10 mouse cellular contexts compared by ENCODE assay signal in genomic region chr15:97000319-97001251, GRCm38 (mm10). TPM values are rescaled to one million over a fixed set of nuclear protein-coding genes. Genes with fewer than 3 reads are reported as not detected.
DNase-seq lines count a peak whose midpoint lies in the region; ATAC-seq and TF ChIP-seq lines count a peak whose summit lies in the region.
"Had no signal": no experiment of that assay in that cellular context is flagged by ENCODE, and none has a peak within 500 bp of the region (broad histone marks: within the 10 kb centered on the region; RNA-seq: fewer than 3 reads in every experiment).

No protein-coding gene starts in this region.

- peaks cover 28% of the 10 kb centered on the region for H3K36me3 ChIP-seq in liver, postnatal 0 days (replicated peaks; ENCODE audit: insufficient read depth, low read length)
- H3K36me3 ChIP-seq in heart, embryonic 14.5 days (ENCODE audit: control insufficient read depth, insufficient read depth, low read length), result peaks cover 34% of the 10 kb centered on the region
- peaks cover 29% of the 10 kb centered on the region for H3K36me3 ChIP-seq in limb, embryonic 12.5 days
- H3K36me3 ChIP-seq in stomach, embryonic 14.5 days (ENCODE audit: control insufficient read depth, insufficient read depth, low read length), result peaks cover 4% of the 10 kb centered on the region; the same call in 1 of the 2 replicates

- H3K27ac ChIP-seq in liver, postnatal 0 days (ENCODE audit: low read depth), result no peak overlapping the region
- peak overlapping the region; percentile 70 to 86 for H3K27ac ChIP-seq in heart, embryonic 14.5 days (replicated peaks in 1 of 2; ENCODE audit: control insufficient read depth in 1 of 2, insufficient read depth in 1 of 2, low read depth in 2 of 2, low read length in 2 of 2)
- peak overlapping the region; percentile 98 for H3K27ac ChIP-seq in limb, embryonic 12.5 days
- H3K27ac ChIP-seq in stomach, embryonic 14.5 days (ENCODE audit: low read length), result peak overlapping the region; percentile 80
- H3K27ac ChIP-seq: macrophage had no signal

- no peaks in the 10 kb centered on the region for H3K9me3 ChIP-seq in liver, postnatal 0 days (ENCODE audit: low read length)
- H3K9me3 ChIP-seq in heart, embryonic 14.5 days (ENCODE audit: control insufficient read depth, low read length), result no peaks in the 10 kb centered on the region
- no peaks in the 10 kb centered on the region for H3K9me3 ChIP-seq in limb, embryonic 12.5 days
- H3K9me3 ChIP-seq in stomach, embryonic 14.5 days (ENCODE audit: control insufficient read depth, low read depth, low read length), result no peaks in the 10 kb centered on the region

- DNase-seq in liver, result peak; percentile 16
- DNase-seq in liver, postnatal 0 days, result no peak
- DNase-seq in ovary, postnatal 10 days (ENCODE audit: low spot score), result no peak
- no peak for DNase-seq in adrenal gland, postnatal 36 days
- DNase-seq: cerebellum, adult 18-20 months had no signal

- no peak for TF ChIP-seq EP300 in liver, postnatal 0 days (IDR thresholded peaks at IDR 0.05; ENCODE audit: low read depth)

- no peak overlapping the region for H3K4me2 ChIP-seq in liver, postnatal 0 days (ENCODE audit: low read depth, low read length)
- peak overlapping the region; percentile 22 for H3K4me2 ChIP-seq in heart, embryonic 14.5 days (ENCODE audit: low read length)
- H3K4me2 ChIP-seq in limb, embryonic 12.5 days, result peak overlapping the region; percentile 40
- H3K4me2 ChIP-seq in stomach, embryonic 14.5 days (replicated peaks; ENCODE audit: low read depth, low read length), result no peak overlapping the region

- no peaks in the 10 kb centered on the region for H3K27me3 ChIP-seq in liver, postnatal 0 days (ENCODE audit: insufficient read depth, low read length)
- no peaks in the 10 kb centered on the region for H3K27me3 ChIP-seq in heart, embryonic 14.5 days (ENCODE audit: control insufficient read depth, insufficient read depth, low read length)
- H3K27me3 ChIP-seq in limb, embryonic 12.5 days, result no peaks in the 10 kb centered on the region
- H3K27me3 ChIP-seq in stomach, embryonic 14.5 days (ENCODE audit: control insufficient read depth, insufficient read depth, low read length), result no peaks in the 10 kb centered on the region

- H3K4me3 ChIP-seq in liver, postnatal 0 days (ENCODE audit: low read depth, low read length), result no peak overlapping the region
- no peak overlapping the region for H3K4me3 ChIP-seq in heart, embryonic 14.5 days (ENCODE audit: control insufficient read depth in 1 of 2, insufficient read depth in 1 of 2, low read depth in 1 of 2, low read length in 2 of 2)
- no peak overlapping the region for H3K4me3 ChIP-seq in limb, embryonic 12.5 days (replicated peaks)
- H3K4me3 ChIP-seq in stomach, embryonic 14.5 days (ENCODE audit: low read depth, low read length), result no peak overlapping the region

- WGBS in liver, postnatal 0 days (ENCODE audit: insufficient replicate concordance), result 47% methylated on average over 17 of the region's 17 CpGs
- 14% methylated on average over 17 of the region's 17 CpGs for WGBS in heart, embryonic 14.5 days
- WGBS in limb, embryonic 12.5 days, result 9% methylated on average over 17 of the region's 17 CpGs
- WGBS in stomach, embryonic 14.5 days, result 11% methylated on average over 17 of the region's 17 CpGs

- ATAC-seq in liver, postnatal 0 days, result no peak
- ATAC-seq in heart, embryonic 14.5 days (ENCODE audit: insufficient number of reproducible peaks, insufficient read depth, low FRiP score, low read depth), result no peak
- ATAC-seq in limb, embryonic 12.5 days (ENCODE audit: insufficient number of reproducible peaks, insufficient read depth, low FRiP score, low TSS enrichment, low read depth), result peak; percentile 84
- peak; percentile 42; the same call in 1 of the 2 replicates for ATAC-seq in stomach, embryonic 14.5 days (ENCODE audit: insufficient number of reproducible peaks, insufficient read depth, low FRiP score, low read depth)
- ATAC-seq in monocyte, adult 5-6 weeks (replicated peaks; ENCODE audit: insufficient number of reproducible peaks, low FRiP score, low TSS enrichment, poor library complexity, severe bottlenecking), result no peak

- H3K4me1 ChIP-seq in liver, postnatal 0 days (ENCODE audit: insufficient read depth), result peaks cover 16% of the 10 kb centered on the region
- H3K4me1 ChIP-seq in heart, embryonic 14.5 days (ENCODE audit: control insufficient read depth in 2 of 2, insufficient read depth in 2 of 2, low read length in 2 of 2), result peaks cover 32 to 43% of the 10 kb centered on the region in 2 experiments
- peaks cover 55% of the 10 kb centered on the region for H3K4me1 ChIP-seq in limb, embryonic 12.5 days (replicated peaks)
- peaks cover 26% of the 10 kb centered on the region; the same call in 1 of the 2 replicates for H3K4me1 ChIP-seq in stomach, embryonic 14.5 days (ENCODE audit: control insufficient read depth, insufficient read depth, low read length)

- TF ChIP-seq CTCF in liver, postnatal 0 days (IDR thresholded peaks at IDR 0.05; ENCODE audit: low read depth), result no peak

- no peak overlapping the region for H3K9ac ChIP-seq in liver, postnatal 0 days (replicated peaks)
- peak overlapping the region; percentile 3; the same call in 1 of the 2 replicates for H3K9ac ChIP-seq in heart, embryonic 14.5 days (ENCODE audit: low read length)
- H3K9ac ChIP-seq in limb, embryonic 12.5 days (replicated peaks), result no peak overlapping the region
- no peak overlapping the region for H3K9ac ChIP-seq in stomach, embryonic 14.5 days (replicated peaks; ENCODE audit: low read depth, low read length)

RNA-seq across cellular contexts. Expression of gene Slc38a4, which starts 55.2 kb away (rescaled TPM):
- polyA plus RNA-seq in liver, postnatal 0 days (2015; fragmentation: Nextera tagmentation; extraction: Ambion mirVana), result 295 and 302 TPM in 2 replicates
- polyA plus RNA-seq in heart, embryonic 14.5 days (2014; fragmentation: Nextera tagmentation; extraction: Ambion mirVana), result 121 and 127 TPM in 2 replicates
- polyA plus RNA-seq in limb, embryonic 12.5 days (2016; fragmentation: Nextera tagmentation; extraction: Ambion mirVana), result 57.7 and 66.8 TPM in 2 replicates
- polyA plus RNA-seq in stomach, embryonic 14.5 days (2014; fragmentation: Nextera tagmentation; extraction: Ambion mirVana), result 59.1 and 72.9 TPM in 2 replicates
- 1 to 10 TPM; 3.4 to 6.0 TPM for total RNA-seq in adrenal gland, postnatal 36 days (2021)
- total RNA-seq in monocyte, adult 5-6 weeks (2017), result not detected in 3 replicates
- polyA plus RNA-seq: macrophage had no signal

Comparison
In these comparisons a context has a peak if more than half of its experiments do, and no peak if none do; other contexts are left out.
1. ATAC-seq: peak in limb, embryonic 12.5 days (single experiment) and stomach, embryonic 14.5 days (single experiment); none in liver, postnatal 0 days (single experiment), heart, embryonic 14.5 days (single experiment) and monocyte, adult 5-6 weeks (single experiment).
2. H3K4me2 ChIP-seq: peak in heart, embryonic 14.5 days (single experiment) and limb, embryonic 12.5 days (single experiment); none in liver, postnatal 0 days (single experiment) and stomach, embryonic 14.5 days (single experiment).